9 mouse cellular contexts compared by ENCODE assay signal in genomic region chr2:118499135-118499961, GRCm38 (mm10). TPM values are rescaled to one million over a fixed set of nuclear protein-coding genes. Genes with fewer than 3 reads are reported as not detected.
DNase-seq lines count a peak whose midpoint lies in the region; ATAC-seq and TF ChIP-seq lines count a peak whose summit lies in the region.
"Had no signal": no experiment of that assay in that cellular context is flagged by ENCODE, and none has a peak within 500 bp of the region (broad histone marks: within the 10 kb centered on the region; RNA-seq: fewer than 3 reads in every experiment).

No protein-coding gene starts in this region.

- H3K4me3 ChIP-seq in forebrain, postnatal 0 days (ENCODE audit: low read depth, low read length), result no peak overlapping the region

- 34% methylated on average over 20 of the region's 20 CpGs for WGBS in forebrain, postnatal 0 days

- no peaks in the 10 kb centered on the region for H3K36me3 ChIP-seq in forebrain, postnatal 0 days (ENCODE audit: insufficient read depth)

- no peak for TF ChIP-seq CTCF in forebrain, postnatal 0 days (IDR thresholded peaks at IDR 0.05; ENCODE audit: low read depth)

- no peak overlapping the region for H3K27ac ChIP-seq in forebrain, postnatal 0 days (ENCODE audit: low read depth, low read length)
- H3K27ac ChIP-seq: liver, embryonic 14.5 days had no signal

- H3K27me3 ChIP-seq in forebrain, postnatal 0 days (ENCODE audit: insufficient read depth, low read length), result no peaks in the 10 kb centered on the region

- ATAC-seq in forebrain, postnatal 0 days, result no peak

- H3K4me1 ChIP-seq in forebrain, postnatal 0 days (ENCODE audit: insufficient read depth), result no peaks in the 10 kb centered on the region

- no peak overlapping the region for H3K9ac ChIP-seq in forebrain, postnatal 0 days
- H3K9ac ChIP-seq: liver, embryonic 14.5 days had no signal

- H3K9me3 ChIP-seq in forebrain, postnatal 0 days (ENCODE audit: low read length), result no peaks in the 10 kb centered on the region

- peak; percentile 23 for DNase-seq in adrenal gland, postnatal 25 days
- DNase-seq in adrenal gland, adult 18-20 months (ENCODE audit: low spot score in 2 of 2), result no peak
- DNase-seq in right cerebral cortex, adult 18-20 months, result peak; percentile 39
- DNase-seq in right cerebral cortex, postnatal 4 days, result no peak
- DNase-seq in heart, postnatal 4 days, result peak; percentile 46
- peak; percentile 45 for DNase-seq in retina, embryonic 14.5 days (ENCODE audit: low spot score)
- no peak for DNase-seq in layer of hippocampus, adult 9-10 months (ENCODE audit: low spot score)
- DNase-seq in forebrain, postnatal 0 days, result no peak

- no peak overlapping the region for H3K4me2 ChIP-seq in forebrain, postnatal 0 days (ENCODE audit: low read depth)

RNA-seq across cellular contexts. Expression of gene Srp14, which starts 19.8 kb away (rescaled TPM):
- total RNA-seq in adrenal gland, postnatal 25 days (2021), result 206 and 213 TPM in 2 replicates
- total RNA-seq in adrenal gland, adult 18-20 months (2021), result 100 to 1,000 TPM; 217 to 225 TPM
- total RNA-seq in heart, postnatal 4 days (2021), result 100 to 1,000 TPM; 104 to 111 TPM
- total RNA-seq in forebrain, postnatal 0 days (2014; rRNA removed), result 180 and 252 TPM in 2 replicates
- polyA plus RNA-seq in forebrain, postnatal 0 days (2015; fragmentation: Nextera tagmentation; extraction: Ambion mirVana), result 357 and 411 TPM in 2 replicates

RNA-seq across cellular contexts. Expression of gene Bmf, which starts 50.1 kb away (rescaled TPM):
- 13.6 and 24.0 TPM in 2 replicates for total RNA-seq in adrenal gland, postnatal 25 days (2021)
- 1 to 10 TPM; 6.6 to 6.8 TPM for total RNA-seq in adrenal gland, adult 18-20 months (2021)
- 1 to 10 TPM; 4.2 to 7.6 TPM for total RNA-seq in heart, postnatal 4 days (2021)
- 5.3 and 6.6 TPM in 2 replicates for total RNA-seq in forebrain, postnatal 0 days (2014; rRNA removed)
- 1.2 and 1.3 TPM in 2 replicates for polyA plus RNA-seq in forebrain, postnatal 0 days (2015; fragmentation: Nextera tagmentation; extraction: Ambion mirVana)

Comparison
In these comparisons a context has a peak if more than half of its experiments do, and no peak if none do; other contexts are left out.
1. DNase-seq: peak in adrenal gland, postnatal 25 days (single experiment), right cerebral cortex, adult 18-20 months (single experiment), heart, postnatal 4 days (single experiment) and retina, embryonic 14.5 days (single experiment); none in adrenal gland, adult 18-20 months (0 of 2), right cerebral cortex, postnatal 4 days (single experiment), layer of hippocampus, adult 9-10 months (single experiment) and forebrain, postnatal 0 days (single experiment).